Mouse (Mus musculus) kidney, adult 8-10 months (tissue): ENCODE data around the gene Wdfy4.

Source experiments
- DNase-seq, 2 experiments: peaks; one replicate each; pipeline ENCODE4 v3.0.0; 2022

Gene Wdfy4

DNA sequence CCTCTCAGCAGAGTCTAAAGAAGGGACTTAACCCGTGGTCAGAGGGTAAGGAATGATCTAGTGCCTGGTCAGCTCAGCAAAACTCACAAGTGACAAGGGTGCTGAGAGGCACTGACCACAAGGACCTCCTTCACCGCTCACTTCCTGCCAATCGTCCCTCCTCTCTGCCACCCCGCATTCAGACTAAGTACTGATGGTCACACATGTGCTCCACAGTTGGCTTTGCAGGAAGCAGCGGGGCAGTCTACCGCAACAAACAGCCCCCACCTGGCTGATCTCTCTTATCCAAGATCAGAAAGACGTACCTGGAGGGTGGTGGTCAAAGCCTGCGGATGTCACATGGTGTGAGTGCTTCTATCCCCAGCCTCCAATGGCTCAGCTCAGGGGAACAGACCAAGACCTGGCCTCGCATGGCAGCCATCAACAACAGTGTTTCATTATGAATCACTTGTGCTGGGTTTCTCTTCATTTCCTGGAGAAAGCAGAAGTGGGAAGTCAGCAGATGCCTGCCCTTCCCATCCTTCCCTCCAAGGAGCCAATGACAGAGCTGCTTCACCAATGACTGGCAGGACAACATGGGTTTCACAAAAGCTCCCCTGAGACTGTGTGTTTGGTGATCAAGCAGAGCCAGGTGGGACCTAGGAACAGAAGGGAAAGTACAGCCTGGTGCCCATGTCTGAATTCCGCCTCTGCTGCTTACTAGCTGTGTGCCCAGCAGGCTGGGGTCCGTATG is at the start of gene Wdfy4:
Wdfy4 (minus strand) TSS at position 441 of the 733 bp plus-strand sequence.
- peak in 1 of 2 experiments; percentile 6 for DNase-seq

GRCm38 (mm10) chr14:33232048-33232447 is 46.7 kb upstream of the Wdfy4 start:
- no peak for DNase-seq

GRCm38 (mm10) chr14:33231311-33231710 is 46.0 kb upstream of the Wdfy4 start:
- DNase-seq: no peak

DNA sequence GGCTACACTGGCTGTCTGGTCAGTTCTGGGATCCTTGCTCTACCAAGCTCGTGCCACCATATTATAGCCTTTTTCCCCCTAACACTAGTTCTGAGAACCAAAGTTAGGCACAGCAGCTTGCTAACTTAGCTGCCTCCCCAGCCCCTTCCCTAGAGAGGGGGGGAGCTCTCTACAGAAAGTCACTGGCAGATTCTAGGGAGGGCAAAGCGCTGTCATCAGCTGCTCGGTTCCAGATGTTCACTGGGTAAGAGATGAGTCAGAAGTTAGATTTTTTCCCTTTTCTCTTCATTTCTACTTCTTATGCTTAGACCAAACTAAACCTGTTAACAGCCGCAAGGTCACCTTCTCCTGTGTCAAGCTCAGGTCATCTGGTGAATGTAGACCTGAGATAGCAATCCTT is 45.4 kb upstream of the Wdfy4 start:
- no peak for DNase-seq

DNA sequence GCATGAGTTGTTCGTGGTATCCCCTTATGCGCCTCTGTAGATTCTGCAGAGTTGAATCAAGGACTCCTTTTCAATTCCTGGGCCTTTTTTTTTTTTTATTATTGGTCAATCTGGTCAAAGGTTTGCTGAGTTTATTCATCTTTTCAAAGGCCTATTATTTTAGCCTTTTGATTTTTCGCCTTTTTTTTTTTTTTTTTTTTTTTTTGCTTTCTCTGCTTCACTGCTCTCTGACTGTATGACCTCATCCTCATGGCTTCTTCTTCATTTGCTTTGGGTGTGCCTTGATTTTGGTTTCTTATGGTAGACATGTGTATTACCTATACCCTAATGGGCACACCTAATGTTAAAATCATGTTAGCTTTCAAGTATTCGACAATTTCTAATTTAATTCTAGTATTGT is 39.9 kb upstream of the Wdfy4 start:
- DNase-seq: no peak

- DNase-seq: no peak
Observed at GRCm38 (mm10) chr14:33216343-33217208, 31.3 kb upstream of the Wdfy4 start.

- DNase-seq: no peak
Observed at GRCm38 (mm10) chr14:33215163-33215562, 29.9 kb upstream of the Wdfy4 start.

- DNase-seq: no peak
Observed at GRCm38 (mm10) chr14:33214767-33215128, 29.4 kb upstream of the Wdfy4 start.

DNA sequence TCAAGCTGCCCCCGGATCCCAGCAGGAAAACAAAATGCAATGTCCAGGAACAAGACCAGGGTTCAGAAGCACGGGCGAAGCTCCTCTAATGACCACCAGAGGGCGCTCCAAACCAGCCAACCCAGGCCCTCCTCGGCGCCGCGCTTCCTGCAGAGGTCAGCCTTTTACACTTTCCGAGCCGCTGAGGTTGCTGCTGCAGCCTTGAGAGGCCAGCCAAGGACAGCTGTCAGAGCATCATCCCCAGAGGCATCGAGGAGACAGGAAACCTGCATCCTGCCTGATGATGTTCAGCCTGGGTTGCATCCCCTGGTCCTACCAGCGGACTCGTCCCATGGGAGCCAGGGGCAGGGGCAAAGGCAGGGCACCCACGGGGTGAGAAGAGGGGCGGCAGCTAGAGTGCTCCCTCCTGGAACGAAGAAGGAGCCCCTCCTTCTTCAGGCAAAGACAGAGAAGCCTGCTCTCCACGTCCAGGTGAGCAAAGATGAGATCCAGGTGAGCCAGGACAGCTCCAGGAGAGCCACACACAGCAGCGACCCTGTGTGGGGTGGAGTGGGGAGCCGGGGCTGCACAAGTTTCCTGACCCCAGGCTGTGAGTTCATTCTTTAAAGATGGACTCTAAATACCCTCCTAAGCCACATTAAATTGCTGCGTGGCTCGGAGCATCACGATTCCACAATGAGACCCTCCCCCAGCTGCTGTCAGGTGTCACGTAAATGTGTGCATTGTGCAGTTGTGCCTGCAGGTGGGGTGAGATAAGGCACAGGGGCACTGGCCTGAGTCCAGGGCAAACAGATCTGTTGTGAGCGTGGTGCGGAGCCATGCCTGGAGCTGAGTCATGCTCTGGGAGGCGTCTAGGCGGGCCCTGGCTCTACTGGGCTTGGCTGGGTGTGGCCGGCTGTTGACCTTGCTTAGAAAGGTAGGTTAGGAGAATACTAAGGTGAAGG is 28.8 kb upstream of the Wdfy4 start, which contains the start of gene Arhgap22:
Arhgap22 (plus strand) TSS at position 204 of the 944 bp plus-strand sequence.
- peak; percentile 69 to 84 for DNase-seq

- DNase-seq: no peak
Observed at GRCm38 (mm10) chr14:33212958-33213309, 27.6 kb upstream of the Wdfy4 start.

DNA sequence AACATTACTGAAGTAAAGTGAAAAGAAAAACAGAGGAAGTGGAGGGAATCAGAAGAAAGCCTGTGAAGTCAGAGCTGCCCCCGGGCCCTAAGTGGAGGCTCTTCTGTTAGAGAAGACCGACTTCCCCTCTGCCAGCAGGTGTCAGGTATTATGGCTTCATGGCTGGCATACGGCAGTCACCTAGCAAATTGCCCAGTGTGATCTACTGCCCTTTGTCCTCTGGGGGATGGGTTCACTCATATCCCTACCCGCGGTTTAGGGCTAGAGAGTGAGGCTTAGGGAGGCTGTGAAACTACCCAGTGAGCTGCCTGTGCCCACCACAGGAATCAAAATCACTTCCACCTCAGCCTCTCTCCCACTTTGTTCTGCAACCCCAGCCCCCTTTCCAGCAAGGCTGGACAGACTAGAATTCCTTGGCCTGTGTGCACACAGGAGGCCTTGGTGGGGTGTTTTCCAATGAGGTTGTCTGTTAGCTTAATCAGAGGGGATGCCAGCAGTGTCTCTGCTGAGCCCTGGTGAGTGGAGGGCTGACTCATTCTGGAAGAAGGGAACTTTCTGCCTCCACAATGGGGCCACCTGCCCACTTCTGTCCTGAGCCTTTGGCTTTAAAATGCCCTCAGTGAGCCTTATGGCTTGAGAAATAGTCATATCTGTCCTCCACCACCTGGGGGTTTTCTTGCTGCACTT is 27.1 kb upstream of the Wdfy4 start:
- DNase-seq: peak; percentile 34 to 41

GRCm38 (mm10) chr14:33210806-33211205 is 25.5 kb upstream of the Wdfy4 start:
- no peak for DNase-seq

DNA sequence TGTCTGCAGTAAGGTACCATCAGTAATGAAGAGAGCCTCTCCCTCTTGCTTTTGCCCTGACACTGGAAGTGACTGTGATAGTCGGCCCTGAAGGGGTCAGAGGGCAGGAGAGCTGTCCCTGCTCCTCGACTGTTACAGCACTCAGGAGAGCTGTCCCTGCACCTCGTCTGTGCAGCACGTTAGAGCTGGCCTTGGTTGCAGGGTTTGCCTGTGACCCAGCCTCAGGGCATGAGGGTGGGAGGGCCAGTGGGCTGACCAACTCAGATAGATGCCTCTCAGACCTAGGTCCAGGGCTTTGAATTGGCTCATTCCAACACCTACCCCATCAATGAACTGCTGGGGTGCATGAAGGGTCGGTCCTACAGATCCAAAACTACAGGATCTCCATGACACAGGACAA is 23.0 kb upstream of the Wdfy4 start:
- DNase-seq: no peak

DNA sequence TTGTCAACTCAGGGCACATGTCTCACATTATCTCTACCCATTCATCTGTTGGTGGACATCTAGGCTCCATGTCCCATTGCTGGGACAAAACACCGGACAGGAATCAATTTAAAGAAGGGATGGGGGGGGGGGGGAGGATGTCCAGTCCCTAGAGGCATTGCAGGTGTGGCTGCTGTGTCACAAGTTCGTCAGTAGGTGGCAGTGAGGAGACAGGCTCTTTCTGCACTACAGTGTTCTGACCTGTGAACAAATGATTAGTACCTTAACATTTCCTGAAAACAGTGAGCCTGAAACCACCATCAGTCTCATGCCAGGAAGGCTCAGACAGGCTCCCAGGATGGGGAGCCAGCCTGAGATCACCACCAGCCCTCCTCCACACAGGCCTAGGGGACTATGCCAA is 21.7 kb upstream of the Wdfy4 start:
- DNase-seq: peak in 1 of 2 experiments; percentile 30

- DNase-seq: no peak
Observed at GRCm38 (mm10) chr14:33205280-33205965, 20.1 kb upstream of the Wdfy4 start.

- no peak for DNase-seq
Observed at GRCm38 (mm10) chr14:33203777-33204176, 18.5 kb upstream of the Wdfy4 start.

DNA sequence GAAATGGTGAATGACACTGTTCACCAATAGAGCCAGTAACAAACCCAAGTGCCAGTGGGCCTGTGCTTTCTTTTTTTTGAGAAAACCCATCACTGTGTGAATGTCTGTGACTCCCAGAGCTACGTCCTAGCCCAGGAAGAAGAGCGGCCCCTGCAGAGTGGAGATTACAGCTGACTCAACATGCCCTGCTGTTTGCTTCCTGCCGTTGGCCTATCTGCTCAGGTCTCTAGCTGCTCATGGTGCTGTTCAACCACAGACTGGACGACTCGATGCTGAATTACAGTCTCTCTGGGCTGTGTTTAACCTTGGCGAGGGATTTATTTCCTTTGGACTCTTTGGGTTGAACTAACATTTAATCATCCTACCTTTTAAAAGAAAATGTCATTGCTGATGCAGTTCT is 17.6 kb upstream of the Wdfy4 start:
- DNase-seq: no peak

- DNase-seq: no peak
Observed at GRCm38 (mm10) chr14:33202161-33202560, 16.9 kb upstream of the Wdfy4 start.

DNA sequence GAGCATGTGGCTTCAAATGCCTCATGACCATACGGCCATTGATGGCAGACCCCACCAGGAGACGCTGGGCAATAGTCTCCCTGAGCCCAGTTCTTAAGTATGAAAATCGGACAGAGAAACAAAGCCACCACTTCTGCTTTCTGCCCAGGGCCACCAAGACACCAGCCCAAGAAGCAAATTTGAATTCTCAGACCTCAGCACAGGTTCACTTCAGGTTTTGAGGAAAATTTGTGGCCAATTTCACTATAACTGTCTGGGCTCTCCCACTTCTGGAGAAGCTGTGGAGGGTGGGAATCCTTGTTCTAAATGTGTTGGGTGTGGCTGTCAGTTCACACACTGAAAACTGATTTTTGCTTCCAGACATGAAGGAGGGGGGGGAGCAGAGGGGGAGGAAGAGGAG is 8.9 kb upstream of the Wdfy4 start:
- DNase-seq: no peak

DNA sequence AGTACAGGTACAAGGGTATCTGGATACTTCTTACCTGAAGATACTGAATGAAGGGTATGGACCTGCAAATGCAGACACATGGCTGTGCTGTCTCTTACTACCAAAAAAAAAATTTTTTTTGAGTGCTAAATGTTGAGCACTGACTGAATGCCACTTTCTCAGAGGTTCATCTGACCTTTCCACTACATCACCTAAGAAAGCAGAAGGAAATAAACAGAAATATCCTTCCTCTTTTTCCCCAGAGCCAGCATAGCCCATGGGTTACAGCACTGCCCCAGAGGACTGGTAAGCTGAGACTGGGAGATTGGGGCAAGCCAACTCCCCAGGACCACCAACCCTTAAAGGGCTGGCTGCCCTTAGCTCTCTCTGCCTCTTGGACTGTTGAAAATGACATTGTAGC is 8.5 kb upstream of the Wdfy4 start:
- DNase-seq: no peak

DNA sequence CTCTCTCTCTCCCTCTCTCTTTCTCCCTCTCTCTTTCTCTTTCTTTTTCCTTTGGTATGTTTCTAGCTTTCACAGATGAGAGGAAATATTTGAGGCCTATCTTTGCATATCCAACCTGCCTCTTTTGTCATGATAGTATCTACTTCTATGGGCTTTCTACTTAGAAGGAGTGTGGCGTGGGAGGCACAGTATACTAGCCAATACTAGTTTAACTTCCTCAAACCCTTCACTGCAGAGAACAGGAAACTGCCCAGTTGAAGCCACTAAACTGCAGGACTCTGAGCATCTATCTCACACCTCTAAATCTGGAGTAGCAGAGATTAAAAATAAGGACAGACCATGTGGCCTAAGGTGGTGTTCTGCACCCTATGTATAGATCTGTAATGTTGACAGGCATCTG is 5.3 kb upstream of the Wdfy4 start:
- DNase-seq: no peak
